Mouse (Mus musculus) forebrain, embryonic 16.5 days (tissue): ENCODE data around the gene Slk. TPM values are rescaled to one million over a fixed set of nuclear protein-coding genes. Genes with fewer than 3 reads are reported as not detected.
"Not testable (repeated sequence)": the region's sequence is repeated elsewhere in the genome, so short reads cannot be mapped to it uniquely, and the experiment has no call there.

Experiments used
- ATAC-seq: fragments of 200-750 bp; cut with Nextera tagmentation; 2 replicates; pipeline ENCODE4 v1.8.0; 2017; ENCODE audit warnings: mild to moderate bottlenecking, moderate library complexity
- H3K27ac ChIP-seq: fragments of 300-500 bp; sonication (generic); 2 replicates; pipeline ENCODE4 v1.5.1; 2014; ENCODE audit warnings: low read length, control low read depth
- H3K27me3 ChIP-seq: fragments of 300-500 bp; sonication (generic); replicated peaks from 2 replicates; pipeline ENCODE4 v1.6.1; 2014; ENCODE audit warnings: low read length; ENCODE audit not compliant: control insufficient read depth, insufficient read depth
- H3K36me3 ChIP-seq: fragments of 300-500 bp; sonication (generic); 2 replicates; pipeline ENCODE4 v1.6.1; 2014; ENCODE audit not compliant: control insufficient read depth, insufficient read depth
- H3K4me1 ChIP-seq: fragments of 300-500 bp; sonication (generic); replicated peaks from 2 replicates; pipeline ENCODE4 v1.6.1; 2014; ENCODE audit warnings: low read length; ENCODE audit not compliant: control insufficient read depth, insufficient read depth
- H3K4me2 ChIP-seq: fragments of 300-500 bp; sonication (generic); 2 replicates; pipeline ENCODE4 v1.6.1; 2014; ENCODE audit warnings: mild to moderate bottlenecking, low read length, control low read depth
- H3K4me3 ChIP-seq: fragments of 300-500 bp; sonication (generic); replicated peaks from 2 replicates; pipeline ENCODE4 v1.5.1; 2014; ENCODE audit warnings: mild to moderate bottlenecking, low read length, control low read depth
- H3K9ac ChIP-seq: fragments of 300-500 bp; sonication (generic); replicated peaks from 2 replicates; pipeline ENCODE4 v1.6.1; 2014; ENCODE audit warnings: low read depth, low read length, control low read depth
- H3K9me3 ChIP-seq: fragments of 300-500 bp; sonication (generic); 2 replicates; pipeline ENCODE4 v1.6.1; 2016; ENCODE audit warnings: low read length; ENCODE audit not compliant: control insufficient read depth
- WGBS: fragments of 180-500 bp; shearing (Covaris S2); extraction: QIAGEN DNeasy Blood & Tissue Kit; methylation state at CpG from one replicate; pipeline ENCODE4 v1.1.7; 2014; 5-methylcytosine and 5-hydroxymethylcytosine counted together
- polyA plus RNA-seq: library from polyadenylated mRNA; unstranded; fragments of >200 nt; fragmentation: Nextera tagmentation; extraction: Ambion mirVana; gene quantifications from 2 replicates; pipeline ENCODE4 v1.2.1, GENCODE M21; 2015

Gene Slk
- polyA plus RNA-seq, 1 experiment from 2014 or later = 7.8 TPM

- no peak overlapping the region for H3K9ac ChIP-seq
- no peak for ATAC-seq
- no peak overlapping the region for H3K27ac ChIP-seq
- 85% methylated on average over 13 of the region's 13 CpGs for WGBS
- H3K36me3 ChIP-seq = no peaks in the 10 kb centered on the region
- H3K27me3 ChIP-seq = no peaks in the 10 kb centered on the region
- H3K9me3 ChIP-seq = no peaks in the 10 kb centered on the region
- H3K4me2 ChIP-seq = no peak overlapping the region
- H3K4me3 ChIP-seq = no peak overlapping the region
- peaks cover 6% of the 10 kb centered on the region for H3K4me1 ChIP-seq
These were observed 15.8 kb upstream of the Slk start for GRCm38 (mm10) chr19:47563715-47564114.

GRCm38 (mm10) chr19:47565031-47565654, 14.3 kb upstream of the Slk start:
- 17% methylated on average over 17 of the region's 17 CpGs for WGBS
- Histone ChIP-seq H3K4me3 (no peak overlapping the region), H3K4me1 (no peaks in the 10 kb centered on the region), H3K27me3 (no peaks in the 10 kb centered on the region), H3K27ac (no peak overlapping the region), H3K36me3 (no peaks in the 10 kb centered on the region), H3K9me3 (no peaks in the 10 kb centered on the region), H3K9ac (no peak overlapping the region), H3K4me2 (no peak overlapping the region)
- no peak for ATAC-seq

- H3K9me3 ChIP-seq = no peaks in the 10 kb centered on the region
- 82% methylated on average over 8 of the region's 8 CpGs for WGBS
- H3K4me1 ChIP-seq = no peaks in the 10 kb centered on the region
- H3K27ac ChIP-seq = no peak overlapping the region
- no peak overlapping the region for H3K4me3 ChIP-seq
- H3K27me3 ChIP-seq = no peaks in the 10 kb centered on the region
- H3K4me2 ChIP-seq = no peak overlapping the region
- ATAC-seq = no peak
- H3K36me3 ChIP-seq = no peaks in the 10 kb centered on the region
- no peak overlapping the region for H3K9ac ChIP-seq
These were observed 13.5 kb upstream of the Slk start for GRCm38 (mm10) chr19:47565994-47566393.

DNA sequence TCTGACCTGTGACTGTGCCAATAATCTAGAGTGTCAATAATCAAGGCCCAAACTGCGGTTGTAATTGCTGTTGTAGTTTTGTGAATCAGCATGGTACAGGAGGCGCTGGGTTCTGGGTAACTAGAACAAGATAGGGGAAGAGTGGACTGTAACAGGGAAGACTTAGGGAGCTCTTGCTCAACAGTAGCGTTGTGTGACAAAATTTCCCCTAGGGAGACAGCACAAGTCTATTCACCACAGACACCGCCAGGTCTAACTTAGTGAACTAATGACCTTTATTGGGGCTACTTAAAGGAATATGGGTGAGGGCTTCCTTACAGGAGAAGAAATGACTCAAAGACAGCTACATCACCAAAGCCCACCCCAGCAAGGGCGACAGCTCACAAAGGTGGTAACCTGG, 9.4 kb upstream of the Slk start:
- H3K4me2 ChIP-seq = no peak overlapping the region
- no peak overlapping the region for H3K4me3 ChIP-seq
- no peaks in the 10 kb centered on the region for H3K27me3 ChIP-seq
- H3K4me1 ChIP-seq = no peaks in the 10 kb centered on the region
- no peaks in the 10 kb centered on the region for H3K9me3 ChIP-seq
- H3K36me3 ChIP-seq = no peaks in the 10 kb centered on the region
- H3K9ac ChIP-seq = no peak overlapping the region
- no peak for ATAC-seq
- H3K27ac ChIP-seq = no peak overlapping the region
- WGBS = 94% methylated on average over 5 of the region's 5 CpGs

GRCm38 (mm10) chr19:47571981-47572380, 7.5 kb upstream of the Slk start:
- not testable (repeated sequence) for H3K9me3 ChIP-seq, H3K4me2 ChIP-seq, ATAC-seq, H3K4me1 ChIP-seq, H3K27me3 ChIP-seq, H3K27ac ChIP-seq, H3K4me3 ChIP-seq, H3K36me3 ChIP-seq, H3K9ac ChIP-seq
- 78% methylated on average over 4 of the region's 4 CpGs for WGBS

DNA sequence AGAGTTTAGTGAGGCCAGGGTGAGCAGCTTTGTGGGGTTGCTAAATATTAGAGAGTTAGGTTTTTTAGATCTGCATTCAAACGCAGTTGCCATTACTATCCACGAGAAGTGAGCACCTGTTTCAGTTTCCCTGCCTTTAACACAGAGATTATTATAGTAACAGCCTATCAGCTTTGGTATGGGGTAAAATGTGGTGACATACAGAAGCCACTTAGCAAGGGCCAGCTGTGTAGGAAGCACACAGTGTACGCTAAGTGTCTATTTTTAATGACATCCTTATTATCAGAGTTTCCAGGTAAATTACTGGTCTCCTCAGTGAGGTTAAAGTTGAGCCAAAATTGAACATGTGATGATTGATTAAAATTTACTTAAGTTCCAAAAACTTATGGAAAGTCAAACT, 5.8 kb upstream of the Slk start:
- WGBS = 86% methylated on average over 3 of the region's 3 CpGs
- Histone ChIP-seq H3K4me1 (no peaks in the 10 kb centered on the region), H3K27ac (no peak overlapping the region), H3K27me3 (no peaks in the 10 kb centered on the region), H3K9ac (no peak overlapping the region), H3K9me3 (no peaks in the 10 kb centered on the region), H3K36me3 (no peaks in the 10 kb centered on the region), H3K4me2 (no peak overlapping the region), H3K4me3 (no peak overlapping the region)
- no peak for ATAC-seq

- no peaks in the 10 kb centered on the region for H3K27me3 ChIP-seq
- WGBS = 21% methylated on average over 13 of the region's 13 CpGs
- H3K36me3 ChIP-seq = no peaks in the 10 kb centered on the region
- H3K4me3 ChIP-seq = peak overlapping the region; percentile 86
- peaks cover 18% of the 10 kb centered on the region for H3K4me1 ChIP-seq
- no peaks in the 10 kb centered on the region for H3K9me3 ChIP-seq
- peak overlapping the region; percentile 56 for H3K4me2 ChIP-seq
- no peak for ATAC-seq
- peak overlapping the region; percentile 88 for H3K27ac ChIP-seq
- peak overlapping the region; percentile 91 for H3K9ac ChIP-seq
These were observed 775 bp upstream of the Slk start for GRCm38 (mm10) chr19:47578581-47579224.

DNA sequence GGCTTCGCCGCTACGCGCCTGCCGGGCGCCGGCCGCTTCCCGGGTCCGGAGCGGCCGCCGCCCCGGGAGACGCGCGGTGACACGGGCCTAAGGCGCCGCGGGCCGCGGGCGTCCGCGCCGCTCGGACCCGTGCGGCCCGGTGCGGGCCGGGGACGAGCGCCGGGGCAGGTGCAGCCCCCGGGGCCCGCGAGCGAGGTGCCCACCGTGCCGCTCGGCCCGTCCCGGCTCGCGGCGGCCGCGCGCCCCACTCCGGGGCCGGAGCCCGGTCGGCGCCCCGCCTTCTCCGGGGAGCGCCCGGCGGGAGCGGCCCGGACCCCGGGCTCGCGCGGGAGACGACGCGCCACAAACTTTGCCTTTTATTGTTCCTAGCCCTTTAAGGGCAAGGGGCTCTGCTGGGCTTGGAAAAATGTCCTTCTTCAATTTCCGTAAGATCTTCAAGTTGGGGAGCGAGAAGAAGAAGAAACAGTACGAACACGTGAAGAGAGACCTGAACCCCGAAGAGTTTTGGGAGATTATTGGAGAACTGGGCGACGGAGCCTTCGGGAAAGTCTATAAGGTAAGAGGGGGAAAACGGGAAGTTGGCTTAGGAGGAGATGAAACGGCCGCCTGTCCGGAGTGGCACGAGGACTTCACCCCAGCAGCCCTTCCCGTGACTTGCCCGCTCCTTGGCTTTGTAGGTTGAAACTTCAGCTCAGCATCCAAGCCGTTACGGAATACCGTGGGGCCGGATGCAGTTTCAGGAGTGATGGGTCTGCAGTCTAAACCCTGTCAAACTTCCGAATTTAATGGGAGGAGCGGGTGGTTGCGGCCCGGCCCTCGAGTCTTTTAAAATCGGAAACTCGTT, 532 bp downstream of the Slk start:
- peaks cover 18% of the 10 kb centered on the region for H3K4me1 ChIP-seq
- under 1% methylated on average over 79 of the region's 96 CpGs for WGBS
- H3K27me3 ChIP-seq = no peaks in the 10 kb centered on the region
- peak; percentile 75 for ATAC-seq
- H3K9me3 ChIP-seq = no peaks in the 10 kb centered on the region
- peak overlapping the region; percentile 91 for H3K9ac ChIP-seq
- no peaks in the 10 kb centered on the region for H3K36me3 ChIP-seq
- peak overlapping the region; percentile 88 for H3K27ac ChIP-seq
- peak overlapping the region; percentile 86 for H3K4me3 ChIP-seq
- peak overlapping the region; percentile 92 for H3K4me2 ChIP-seq

GRCm38 (mm10) chr19:47585772-47586171, 6.3 kb downstream of the Slk start:
- WGBS = 56% methylated on average over 1 of the region's 1 CpGs
- H3K4me3 ChIP-seq = no peak overlapping the region

More at GRCm38 (mm10) chr19:47585772-47586171, 6.3 kb downstream of the Slk start:
- no peak overlapping the region for H3K9ac ChIP-seq
- no peak overlapping the region for H3K4me2 ChIP-seq
- ATAC-seq = no peak
- H3K4me1 ChIP-seq = peaks cover 19% of the 10 kb centered on the region
- no peaks in the 10 kb centered on the region for H3K27me3 ChIP-seq
- H3K36me3 ChIP-seq = no peaks in the 10 kb centered on the region
- H3K9me3 ChIP-seq = no peaks in the 10 kb centered on the region
- H3K27ac ChIP-seq = no peak overlapping the region
